Mouse (Mus musculus): ENCODE results near the gene Vmn2r97. TPM values are rescaled to one million over a fixed set of nuclear protein-coding genes. Genes with fewer than 3 reads are reported as not detected.
"Not testable (repeated sequence)": the region's sequence is repeated elsewhere in the genome, so short reads cannot be mapped to it uniquely, and the experiment has no call there.

Vmn2r97 gene
- polyA plus RNA-seq (2014; fragmentation: Nextera tagmentation; extraction: Ambion mirVana) = not detected in 2 replicates

GRCm38 (mm10) chr17:18914000-18914399 is at the start of gene Vmn2r97:
Vmn2r97 (plus strand) TSS chr17:18914300.
- DNase-seq (ENCODE audit: low spot score); H3K27me3 ChIP-seq (ENCODE audit: control insufficient read depth, insufficient read depth, low read length); H3K9me3 ChIP-seq (replicated peaks; ENCODE audit: control insufficient read depth, low read length); H3K36me3 ChIP-seq (replicated peaks; ENCODE audit: control insufficient read depth, insufficient read depth, low read depth, low read length); H3K4me2 ChIP-seq (ENCODE audit: low read depth, low read length); H3K27ac ChIP-seq (replicated peaks; ENCODE audit: low read depth, low read length); ATAC-seq (replicated peaks; ENCODE audit: insufficient number of reproducible peaks, low FRiP score, low TSS enrichment, low read depth); H3K9ac ChIP-seq (replicated peaks; ENCODE audit: low read length); H3K4me1 ChIP-seq (ENCODE audit: control insufficient read depth, insufficient read depth, low read length); H3K4me3 ChIP-seq (ENCODE audit: low read depth, low read length): not testable (repeated sequence)
- 74% methylated on average over 2 of the region's 2 CpGs for WGBS

- ATAC-seq (replicated peaks; ENCODE audit: insufficient number of reproducible peaks, low FRiP score, low TSS enrichment, low read depth); H3K4me2 ChIP-seq (ENCODE audit: low read depth, low read length); H3K4me1 ChIP-seq (ENCODE audit: control insufficient read depth, insufficient read depth, low read length); H3K27me3 ChIP-seq (ENCODE audit: control insufficient read depth, insufficient read depth, low read length); H3K4me3 ChIP-seq (ENCODE audit: low read depth, low read length); DNase-seq (ENCODE audit: low spot score); H3K36me3 ChIP-seq (replicated peaks; ENCODE audit: control insufficient read depth, insufficient read depth, low read depth, low read length); H3K27ac ChIP-seq (replicated peaks; ENCODE audit: low read depth, low read length); H3K9me3 ChIP-seq (replicated peaks; ENCODE audit: control insufficient read depth, low read length); H3K9ac ChIP-seq (replicated peaks; ENCODE audit: low read length): not testable (repeated sequence)
- 83% methylated on average over 1 of the region's 2 CpGs for WGBS
Observed at GRCm38 (mm10) chr17:18882436-18882835, 31.7 kb upstream of the Vmn2r97 start.

- Histone ChIP-seq H3K36me3 (replicated peaks; ENCODE audit: control insufficient read depth, insufficient read depth, low read depth, low read length) (no peaks in the 10 kb centered on the region), H3K4me2 (ENCODE audit: low read depth, low read length) (no peak overlapping the region), H3K4me3 (ENCODE audit: low read depth, low read length) (no peak overlapping the region), H3K27me3 (ENCODE audit: control insufficient read depth, insufficient read depth, low read length) (no peaks in the 10 kb centered on the region), H3K9me3 (replicated peaks; ENCODE audit: control insufficient read depth, low read length) (no peaks in the 10 kb centered on the region), H3K9ac (replicated peaks; ENCODE audit: low read length) (no peak overlapping the region), H3K27ac (replicated peaks; ENCODE audit: low read depth, low read length) (no peak overlapping the region), H3K4me1 (ENCODE audit: control insufficient read depth, insufficient read depth, low read length) (no peaks in the 10 kb centered on the region)
- WGBS = 88% methylated on average over 6 of the region's 6 CpGs
- ATAC-seq (replicated peaks; ENCODE audit: insufficient number of reproducible peaks, low FRiP score, low TSS enrichment, low read depth) (no peak), DNase-seq (ENCODE audit: low spot score) (no peak)
Observed at GRCm38 (mm10) chr17:18889745-18890329, 24.3 kb upstream of the Vmn2r97 start.

- H3K4me2 ChIP-seq (ENCODE audit: low read depth, low read length); H3K9me3 ChIP-seq (replicated peaks; ENCODE audit: control insufficient read depth, low read length); DNase-seq (ENCODE audit: low spot score); H3K27me3 ChIP-seq (ENCODE audit: control insufficient read depth, insufficient read depth, low read length); ATAC-seq (replicated peaks; ENCODE audit: insufficient number of reproducible peaks, low FRiP score, low TSS enrichment, low read depth); H3K9ac ChIP-seq (replicated peaks; ENCODE audit: low read length); H3K36me3 ChIP-seq (replicated peaks; ENCODE audit: control insufficient read depth, insufficient read depth, low read depth, low read length); H3K27ac ChIP-seq (replicated peaks; ENCODE audit: low read depth, low read length); H3K4me3 ChIP-seq (ENCODE audit: low read depth, low read length); H3K4me1 ChIP-seq (ENCODE audit: control insufficient read depth, insufficient read depth, low read length): not testable (repeated sequence)
- 75% methylated on average over 1 of the region's 1 CpGs for WGBS
Observed at GRCm38 (mm10) chr17:18957800-18958199, 43.7 kb downstream of the Vmn2r97 start.

GRCm38 (mm10) chr17:18968371-18969275 is 54.5 kb downstream of the Vmn2r97 start:
- Histone ChIP-seq H3K27me3 (ENCODE audit: control insufficient read depth, insufficient read depth, low read length) (no peaks in the 10 kb centered on the region), H3K9ac (replicated peaks; ENCODE audit: low read length) (no peak overlapping the region), H3K4me2 (ENCODE audit: low read depth, low read length) (no peak overlapping the region), H3K4me1 (ENCODE audit: control insufficient read depth, insufficient read depth, low read length) (no peaks in the 10 kb centered on the region), H3K9me3 (replicated peaks; ENCODE audit: control insufficient read depth, low read length) (peaks cover 3% of the 10 kb centered on the region; the same call in 1 of the 2 replicates), H3K27ac (replicated peaks; ENCODE audit: low read depth, low read length) (no peak overlapping the region), H3K36me3 (replicated peaks; ENCODE audit: control insufficient read depth, insufficient read depth, low read depth, low read length) (no peaks in the 10 kb centered on the region), H3K4me3 (ENCODE audit: low read depth, low read length) (no peak overlapping the region)
- ATAC-seq (replicated peaks; ENCODE audit: insufficient number of reproducible peaks, low FRiP score, low TSS enrichment, low read depth) (no peak), DNase-seq (ENCODE audit: low spot score) (no peak)
- WGBS = 91% methylated on average over 29 of the region's 29 CpGs

Other genes with a start within 250 kb of the Vmn2r97 start
- not detected in 2 replicates for gene Vmn2r98, start 139.2 kb downstream of the Vmn2r97 start, polyA plus RNA-seq (2014; fragmentation: Nextera tagmentation; extraction: Ambion mirVana)